Mouse (Mus musculus): ENCODE data around the gene Heg1.

The Heg1 gene

DNA sequence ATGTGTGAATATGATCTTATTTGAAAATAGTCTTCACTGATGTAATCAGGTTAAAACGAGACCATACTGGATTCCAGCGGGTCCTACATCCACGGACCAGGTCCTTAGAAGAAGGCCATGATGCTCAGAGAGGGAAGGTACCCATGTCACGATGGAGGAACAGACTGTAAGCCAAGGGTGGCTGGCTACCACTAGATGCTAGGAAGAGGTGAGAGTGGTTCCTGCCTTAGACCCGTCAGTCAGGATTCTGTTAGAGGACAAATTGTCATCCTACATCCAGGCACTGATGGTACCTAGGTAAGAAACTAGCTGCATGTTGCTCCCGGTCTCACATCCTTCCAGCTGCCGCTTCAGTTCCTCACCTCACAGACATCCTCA lies 6.9 kb upstream of the Heg1 start:
- DNase-seq (ENCODE audit: low read depth, low spot score): no peak

DNA sequence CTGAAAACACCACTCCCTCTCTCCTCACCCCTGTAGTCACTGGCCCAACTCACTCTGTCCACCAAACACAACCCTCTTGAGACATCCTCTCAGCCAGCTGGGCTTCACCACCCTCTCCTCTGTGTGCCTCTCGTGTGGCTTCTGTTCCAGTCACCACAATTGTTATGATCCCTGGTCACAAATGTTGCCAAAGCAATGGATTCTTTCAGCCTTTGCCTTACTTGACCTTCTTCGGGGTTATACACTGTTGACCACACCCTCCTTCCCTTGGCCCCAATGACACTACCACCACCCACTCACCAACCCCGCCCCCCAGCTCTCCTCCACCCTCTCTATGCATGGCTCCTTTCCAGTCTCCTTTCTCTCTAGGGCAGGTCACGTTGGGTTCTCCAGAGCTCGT lies 6.3 kb upstream of the Heg1 start:
- peak; percentile 19 for DNase-seq (ENCODE audit: low read depth, low spot score)

DNA sequence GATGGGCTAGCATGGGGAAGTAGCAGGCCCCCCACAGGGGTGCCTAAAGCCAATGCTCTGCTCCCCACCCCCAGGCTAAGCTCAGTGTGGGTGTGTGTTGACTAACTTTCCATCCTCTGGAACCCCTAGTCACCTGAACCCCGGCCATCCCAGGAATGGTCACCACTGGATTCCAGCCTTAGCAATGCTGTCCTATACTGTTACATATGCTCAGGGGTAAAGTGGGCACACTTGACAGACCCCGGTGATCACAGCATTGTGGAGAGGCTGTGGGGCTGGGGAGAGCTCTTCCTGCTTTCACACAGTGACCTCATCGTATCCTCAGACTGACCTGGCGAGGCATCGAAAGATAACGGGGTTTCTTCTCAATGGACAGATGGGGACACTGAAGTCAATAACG lies 3.9 kb upstream of the Heg1 start:
- DNase-seq (ENCODE audit: low read depth, low spot score): no peak

- peak; percentile 66 for DNase-seq (ENCODE audit: low read depth, low spot score)
These were observed 3.4 kb upstream of the Heg1 start for GRCm38 (mm10) chr16:33680816-33681215.

- no peak for DNase-seq (ENCODE audit: low read depth, low spot score)
These were observed 2.5 kb upstream of the Heg1 start for GRCm38 (mm10) chr16:33681661-33682060.

- no peak for DNase-seq (ENCODE audit: low read depth, low spot score)
These were observed 1.5 kb upstream of the Heg1 start for GRCm38 (mm10) chr16:33682651-33683050.

DNA sequence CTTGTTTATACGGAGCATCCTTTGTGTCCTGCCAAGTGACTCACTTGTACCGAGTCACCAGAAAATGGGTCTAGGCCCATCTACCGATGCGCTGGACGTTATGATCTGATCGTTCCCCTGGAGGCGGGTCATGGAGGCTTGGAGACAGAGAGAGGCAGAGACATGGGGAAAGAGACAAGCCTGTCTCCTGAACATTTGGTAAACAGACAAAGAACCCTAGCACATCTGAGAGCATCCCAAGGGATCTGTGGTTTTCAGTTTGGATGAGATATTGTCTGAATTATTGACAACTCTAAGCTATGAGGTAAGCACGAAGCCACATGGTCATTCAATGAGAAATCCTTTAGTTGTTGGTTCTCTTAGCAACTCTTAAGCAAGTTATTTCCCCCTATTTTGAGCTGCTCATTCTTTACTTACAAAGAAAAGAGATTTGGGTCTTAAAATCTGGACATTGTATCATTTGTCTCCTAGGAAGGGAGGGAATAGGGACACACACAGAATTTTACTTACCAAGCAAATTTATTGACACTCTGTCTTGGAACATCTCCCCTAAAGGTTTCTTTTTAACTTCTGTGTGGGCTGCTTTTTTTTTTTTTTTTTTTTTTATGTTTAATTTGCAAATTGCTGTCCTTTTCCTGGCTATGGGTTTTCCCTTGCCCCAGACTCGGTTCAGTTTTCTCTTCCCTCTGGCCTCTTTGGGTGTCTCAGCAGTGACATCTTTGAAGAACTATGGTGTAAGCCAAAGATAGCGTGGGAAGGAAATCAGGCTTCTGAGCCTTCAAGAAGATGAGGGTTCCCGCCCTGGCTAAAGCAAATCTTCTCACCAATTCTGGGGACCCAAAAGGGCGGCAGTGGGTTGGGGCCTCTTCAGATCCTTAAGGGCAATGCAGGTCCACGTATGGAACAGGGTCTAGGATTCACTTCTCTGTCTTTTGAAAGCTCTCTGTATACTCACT lies 686 bp upstream of the Heg1 start:
- DNase-seq (ENCODE audit: low read depth, low spot score): no peak

DNA sequence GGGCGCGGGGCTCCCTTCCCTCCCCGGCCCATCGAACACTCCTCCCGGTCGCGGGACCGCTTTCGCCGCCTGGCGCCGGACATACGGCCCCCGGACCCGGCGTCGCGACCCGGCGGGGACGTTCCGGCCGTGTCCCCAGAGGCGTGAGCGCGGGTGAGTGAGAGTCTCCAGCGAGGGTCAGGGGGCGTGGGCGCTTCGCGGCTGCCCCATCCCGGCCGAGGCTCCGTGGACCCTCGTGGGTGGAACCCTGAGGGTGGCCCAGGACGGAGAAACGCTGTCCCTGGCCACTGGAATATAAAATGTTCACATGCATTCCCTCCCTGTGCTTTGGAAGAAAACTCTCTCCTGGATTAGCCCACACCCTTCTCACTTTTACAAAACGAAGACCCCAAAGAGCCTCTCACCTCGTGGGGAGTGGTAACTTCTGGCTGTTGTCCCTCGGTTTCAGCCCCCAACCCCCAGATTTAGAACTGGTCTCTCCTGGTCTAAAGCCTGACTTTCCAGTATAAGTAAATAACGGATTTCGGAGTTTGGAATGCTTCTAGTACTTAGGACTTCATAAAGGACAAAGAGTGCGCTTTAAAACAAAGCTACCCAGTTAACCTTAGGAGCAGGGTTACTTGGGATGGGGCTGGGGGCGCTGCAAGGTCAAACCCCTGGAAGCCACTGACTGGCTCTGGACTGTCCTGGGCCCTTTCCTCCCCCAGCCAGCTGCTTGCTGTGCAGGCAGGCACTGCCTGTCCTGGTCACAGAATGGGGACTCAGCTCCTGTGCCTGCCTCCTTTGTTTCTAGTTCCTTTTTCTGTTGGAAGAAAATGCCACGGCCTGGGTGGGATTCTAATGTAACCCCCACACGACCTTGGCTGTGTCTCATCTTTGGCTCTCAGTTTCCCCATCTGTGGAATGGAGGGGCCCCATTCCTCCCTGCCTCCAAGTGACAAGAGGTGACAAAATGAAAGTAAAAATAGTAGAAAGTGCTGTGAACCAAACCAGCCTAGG lies 832 bp downstream of the Heg1 start:
- peak; percentile 17 for DNase-seq (ENCODE audit: low read depth, low spot score)

- DNase-seq (ENCODE audit: low read depth, low spot score): no peak
These were observed 1.9 kb downstream of the Heg1 start for GRCm38 (mm10) chr16:33686056-33686455.

- DNase-seq (ENCODE audit: low read depth, low spot score): no peak
These were observed 3.6 kb downstream of the Heg1 start for GRCm38 (mm10) chr16:33687724-33688123.

- DNase-seq (ENCODE audit: low read depth, low spot score): no peak
These were observed 7.0 kb downstream of the Heg1 start for GRCm38 (mm10) chr16:33690975-33691747.

DNA sequence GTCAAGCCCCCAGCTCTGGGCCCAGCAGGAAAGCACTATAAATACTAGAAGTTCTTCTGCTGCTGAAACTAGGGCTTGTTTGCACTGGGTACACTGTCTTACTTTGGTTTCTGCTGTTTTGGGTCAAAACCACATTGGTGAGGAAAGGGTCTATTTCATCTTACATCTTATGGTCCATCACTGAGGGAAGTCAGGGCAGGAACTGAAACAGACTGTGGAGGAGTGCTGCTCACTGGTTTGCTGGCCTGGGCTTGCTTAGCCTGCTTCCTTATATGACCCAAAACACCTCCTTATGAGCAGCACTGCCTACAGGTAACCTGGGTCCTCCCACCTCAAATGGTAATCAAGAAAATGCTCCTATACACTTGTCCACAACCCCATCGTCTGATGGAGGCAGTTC lies 9.4 kb downstream of the Heg1 start:
- DNase-seq (ENCODE audit: low read depth, low spot score): no peak

DNA sequence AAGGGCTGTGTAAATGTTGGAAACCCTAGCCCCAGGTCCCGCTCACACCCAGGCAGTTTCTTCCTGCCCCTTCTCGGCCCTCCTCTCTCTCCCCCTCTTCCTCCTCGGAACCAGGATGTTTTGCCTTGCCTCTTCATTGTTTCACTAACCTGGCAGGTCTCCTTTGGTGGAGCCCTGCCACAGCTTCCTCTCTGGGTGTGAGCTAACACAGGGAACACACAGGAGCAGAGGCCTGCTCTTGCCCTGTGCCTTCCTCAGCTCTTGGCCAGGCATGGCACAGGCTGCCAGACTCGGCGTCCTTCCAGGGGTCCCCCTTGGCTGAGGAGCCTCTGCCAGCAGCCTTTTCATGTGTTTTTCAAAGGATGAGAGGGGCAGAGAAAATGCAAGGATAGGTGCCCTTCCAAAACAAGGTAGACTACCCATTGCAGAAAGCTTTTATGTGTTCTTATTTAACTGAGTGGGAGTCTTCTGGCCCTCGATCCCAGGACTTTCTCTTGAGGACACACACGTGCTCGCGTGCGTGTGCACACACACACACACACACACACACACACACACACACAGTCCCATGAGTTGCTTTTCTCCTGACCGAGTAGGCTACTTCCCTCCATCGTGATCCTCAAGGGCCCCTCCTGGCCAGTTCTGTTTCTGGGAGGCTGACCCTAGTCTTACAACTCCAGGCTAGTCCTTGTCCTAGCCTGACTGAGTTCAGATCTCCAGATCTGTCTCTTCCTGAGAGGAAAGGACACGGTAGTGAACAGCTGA lies 12.8 kb downstream of the Heg1 start:
- DNase-seq (ENCODE audit: low read depth, low spot score): no peak

GRCm38 (mm10) chr16:33697576-33698276 lies 13.6 kb downstream of the Heg1 start:
- no peak for DNase-seq (ENCODE audit: low read depth, low spot score)

GRCm38 (mm10) chr16:33698277-33698790 lies 14.2 kb downstream of the Heg1 start:
- no peak for DNase-seq (ENCODE audit: low read depth, low spot score)

- no peak for DNase-seq (ENCODE audit: low read depth, low spot score)
These were observed 16.4 kb downstream of the Heg1 start for GRCm38 (mm10) chr16:33700584-33700983.

DNA sequence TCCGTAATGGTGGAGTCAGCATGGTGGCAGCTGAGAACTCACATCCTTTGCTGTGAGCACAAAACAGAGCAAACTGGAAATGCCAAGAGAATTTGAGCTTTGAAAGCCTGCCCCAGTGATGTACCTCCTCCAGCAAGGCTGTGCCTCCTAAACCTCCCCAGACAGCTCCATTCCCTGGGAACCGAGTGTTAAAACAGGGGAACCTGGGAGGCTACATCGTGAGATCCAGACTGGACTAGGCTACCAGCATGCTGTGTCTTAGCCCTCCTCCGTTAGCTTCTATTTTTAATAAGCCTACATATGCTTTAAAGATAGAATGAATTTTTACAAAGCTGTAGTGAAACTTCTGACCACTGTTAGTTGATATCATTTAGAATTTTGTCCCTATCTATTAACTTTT lies 17.7 kb downstream of the Heg1 start:
- no peak for DNase-seq (ENCODE audit: low read depth, low spot score)

DNA sequence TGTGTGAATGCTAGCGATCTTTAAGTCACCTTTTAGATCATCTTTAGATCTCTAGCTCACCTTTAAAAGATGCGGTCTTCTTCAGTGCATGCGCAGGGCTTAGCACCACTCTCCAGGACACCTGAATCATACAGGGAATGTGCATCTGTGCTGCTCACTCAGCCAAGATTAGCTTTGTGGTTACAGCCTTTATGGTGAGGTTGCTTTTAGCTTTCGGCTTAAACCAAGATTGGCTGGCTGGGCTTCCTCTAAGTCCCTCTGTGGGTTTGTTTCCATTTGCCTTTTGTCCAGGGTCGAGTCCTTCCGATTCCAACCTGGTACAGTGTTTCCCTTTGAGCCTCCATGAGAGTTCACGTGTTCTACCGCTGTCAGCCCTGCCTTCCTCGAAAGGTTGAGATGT lies 20.1 kb downstream of the Heg1 start:
- DNase-seq (ENCODE audit: low read depth, low spot score): no peak

DNA sequence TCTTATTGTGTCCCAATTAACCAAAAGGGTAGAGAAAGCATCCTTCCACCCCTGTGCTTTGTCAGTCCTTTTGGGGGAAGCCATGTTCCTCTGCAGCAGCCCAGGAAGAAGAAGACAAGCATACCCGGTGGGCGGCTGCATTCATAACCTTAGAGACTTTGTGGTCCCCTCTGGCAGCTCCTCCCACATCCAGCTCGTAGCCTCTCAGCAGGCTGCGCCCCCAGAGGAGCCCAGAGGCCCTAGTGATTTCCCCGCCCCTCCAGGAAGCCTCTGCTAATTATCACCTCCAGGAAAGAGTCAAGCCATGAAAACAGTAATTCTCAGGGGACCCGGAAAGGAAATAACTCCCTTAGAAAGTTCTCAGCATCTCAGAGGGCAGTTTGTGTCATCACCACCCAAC lies 21.1 kb downstream of the Heg1 start:
- no peak for DNase-seq (ENCODE audit: low read depth, low spot score)
